Mouse (Mus musculus) lung, postnatal 10 days (tissue): ENCODE data around the gene Gpc6.

Source experiments
- DNase-seq: peaks from one replicate; pipeline ENCODE4 v3.0.0; 2021

The Gpc6 gene

DNA sequence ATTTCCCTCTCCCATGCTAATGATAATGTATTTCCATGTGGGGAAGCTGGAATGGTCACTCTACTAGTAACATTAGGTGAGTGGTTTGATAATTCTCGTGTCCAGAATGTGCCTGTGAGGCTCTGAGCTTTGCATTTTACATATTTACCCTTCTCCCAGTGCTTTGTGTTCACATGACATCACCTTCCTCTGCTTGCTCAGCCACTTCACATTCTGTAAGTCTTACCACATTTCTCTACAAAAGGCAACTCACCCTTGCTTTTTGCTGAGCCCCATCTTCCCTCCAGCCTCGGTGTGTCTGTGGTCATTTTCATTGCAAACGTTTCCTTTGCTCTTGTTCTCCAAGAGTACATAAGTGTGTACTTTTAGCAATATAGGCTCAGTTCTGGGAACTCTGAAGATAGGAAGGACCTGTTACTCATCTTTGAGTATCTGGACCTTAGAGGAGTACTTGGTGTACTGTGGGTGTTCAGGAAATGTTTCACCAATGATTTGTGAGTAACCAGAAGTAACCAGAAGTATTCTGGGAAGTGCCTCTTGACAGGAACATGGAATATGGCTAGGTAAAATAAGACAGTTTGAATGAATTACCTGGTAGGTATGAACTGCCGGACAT is 145.5 kb downstream of the Gpc6 start:
- no peak for DNase-seq

DNA sequence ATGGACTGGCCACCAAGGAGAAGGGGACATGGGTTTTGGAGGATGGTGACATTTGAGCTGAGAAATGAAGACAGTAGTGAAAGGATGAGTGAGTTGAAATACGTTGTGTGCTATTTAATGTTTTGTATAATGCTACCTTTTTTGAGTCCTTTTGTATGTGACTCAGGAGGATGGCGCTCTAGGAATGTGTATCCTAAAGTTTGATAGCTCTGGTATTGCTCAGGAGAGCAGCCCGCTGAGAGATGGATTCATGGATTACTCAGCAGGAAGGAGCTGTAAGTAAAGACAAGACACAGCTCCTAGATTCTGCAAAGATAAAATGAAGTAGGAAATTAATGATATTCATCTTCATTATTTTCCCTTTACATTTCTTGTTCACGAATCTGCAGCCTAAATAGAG is 168.5 kb downstream of the Gpc6 start:
- no peak for DNase-seq

DNA sequence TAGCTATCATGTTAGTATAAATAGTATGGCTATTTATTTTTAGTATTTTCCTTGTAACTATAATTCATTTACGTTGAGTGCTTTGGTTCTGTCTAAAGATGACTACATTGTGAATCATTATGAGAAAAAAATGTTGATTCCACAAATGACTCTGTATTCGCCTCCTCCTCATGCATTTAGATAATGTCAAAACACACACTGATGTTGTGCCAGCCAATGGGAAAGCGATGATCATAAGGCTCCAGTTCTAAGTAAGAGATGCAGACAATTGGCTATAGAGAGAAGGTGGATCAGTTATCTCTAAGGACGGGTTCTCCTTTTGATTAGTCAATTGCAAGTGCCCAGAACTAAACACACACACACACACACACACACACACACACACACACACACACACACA is 181.8 kb downstream of the Gpc6 start:
- DNase-seq = no peak

DNA sequence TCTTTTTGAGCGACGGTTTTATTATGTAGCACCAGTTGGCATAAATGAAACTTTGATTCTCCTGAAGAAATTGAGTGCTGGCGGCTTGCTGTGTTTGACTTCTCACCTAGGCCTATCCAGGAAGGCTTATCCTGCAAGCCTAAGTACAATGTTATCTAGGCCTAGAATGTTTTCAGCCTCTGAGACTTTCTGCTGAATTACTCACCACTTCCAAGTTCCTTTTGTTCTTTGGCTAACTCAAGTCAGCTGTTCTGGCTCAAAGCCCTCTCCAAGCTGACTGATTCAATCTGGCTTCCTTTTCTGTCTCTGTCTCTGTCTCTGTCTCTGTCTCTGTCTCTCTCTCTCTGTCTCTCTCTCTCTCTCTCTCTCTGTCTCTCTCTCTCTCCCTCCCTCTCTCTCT is 188.0 kb downstream of the Gpc6 start:
- DNase-seq = no peak

DNA sequence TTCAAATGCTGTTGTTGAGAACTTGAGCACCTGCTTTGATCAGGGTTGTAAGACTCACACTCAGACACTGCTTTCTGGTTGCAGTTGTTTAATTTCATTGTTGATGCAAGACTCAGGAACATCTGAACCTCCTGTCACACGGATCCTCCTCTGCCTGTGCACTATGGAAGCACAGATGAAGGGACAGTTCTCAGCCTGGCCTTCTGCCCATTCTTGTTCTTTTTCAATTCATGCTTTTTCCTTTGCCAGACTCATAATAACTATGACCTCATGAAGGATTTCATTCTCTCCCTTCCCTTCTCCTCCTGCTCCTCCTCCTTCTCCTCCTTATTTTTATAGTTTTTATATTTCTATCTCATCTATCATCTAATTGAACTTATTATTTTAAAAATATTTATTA is 196.9 kb downstream of the Gpc6 start:
- DNase-seq = peak; percentile 5

DNA sequence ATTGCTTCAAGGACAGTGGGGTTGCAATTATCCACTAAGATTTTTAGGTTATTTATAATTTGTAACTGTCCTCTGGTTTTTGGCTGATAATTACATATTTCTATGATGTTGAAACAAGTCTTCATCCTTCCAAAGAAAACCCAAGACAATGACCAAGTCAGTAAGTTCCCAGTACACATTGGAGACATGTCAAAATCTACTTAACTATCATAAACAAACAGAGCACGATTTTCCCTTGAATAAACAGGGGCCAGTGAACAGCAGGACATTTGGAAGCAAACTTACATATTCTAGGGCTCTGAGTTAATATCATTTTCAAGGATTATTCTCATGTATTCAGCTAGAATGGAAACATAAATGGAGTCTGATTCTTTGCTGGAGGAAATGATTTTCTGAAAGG is 205.2 kb downstream of the Gpc6 start:
- DNase-seq = no peak

DNA sequence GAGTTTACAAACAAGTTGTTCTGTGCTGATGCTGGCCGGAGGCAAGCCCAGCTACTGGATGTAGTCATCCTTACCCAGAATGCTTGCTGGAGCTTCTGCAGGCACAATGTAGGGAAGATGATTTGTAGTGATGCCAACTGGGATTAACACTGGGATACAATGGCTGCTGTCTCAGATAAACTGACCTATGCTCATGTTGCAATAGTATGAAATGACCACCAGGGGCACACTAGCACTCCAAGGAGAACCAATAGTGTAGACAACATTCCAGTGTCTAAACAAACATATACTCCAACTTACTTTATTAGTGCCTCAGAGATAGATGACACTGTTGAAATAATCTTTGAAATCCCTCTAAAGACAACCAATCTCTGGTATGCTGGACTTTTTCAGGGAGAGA is 206.2 kb downstream of the Gpc6 start:
- no peak for DNase-seq

DNA sequence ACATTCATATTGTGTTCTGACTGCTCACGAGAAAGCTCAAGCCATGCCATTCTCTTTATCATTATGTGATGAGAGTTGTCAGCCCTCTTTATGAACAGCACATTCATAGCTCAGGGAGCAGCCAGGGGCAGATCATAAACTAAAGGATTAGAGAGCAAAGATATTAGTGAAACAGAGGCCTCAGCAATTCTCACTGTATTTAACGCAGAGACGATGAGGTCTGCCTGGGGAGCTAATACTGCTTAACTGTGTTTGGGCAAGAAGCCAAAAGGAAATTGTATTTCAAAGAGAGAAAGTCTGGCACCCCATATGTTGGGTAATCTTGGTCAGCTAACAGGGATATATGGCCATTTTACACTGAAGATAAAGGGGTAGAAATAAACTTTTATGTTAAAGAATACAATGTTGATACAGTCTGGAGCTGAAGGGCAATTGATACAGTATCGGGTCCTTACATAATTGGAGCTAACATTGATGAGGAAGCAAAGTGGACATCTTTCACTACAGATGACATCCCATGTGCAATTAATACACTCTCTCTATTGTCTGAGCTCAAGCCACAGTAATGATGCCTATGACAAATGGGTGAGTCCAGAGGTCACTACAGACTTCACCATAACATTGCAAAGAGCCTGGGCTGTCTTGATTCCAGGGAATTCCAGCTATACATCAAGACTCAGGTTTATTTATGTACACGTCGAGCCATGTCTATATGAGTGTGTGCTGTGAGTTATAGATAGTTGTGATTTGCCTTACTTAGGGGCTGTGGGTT is 216.1 kb downstream of the Gpc6 start:
- no peak for DNase-seq

DNA sequence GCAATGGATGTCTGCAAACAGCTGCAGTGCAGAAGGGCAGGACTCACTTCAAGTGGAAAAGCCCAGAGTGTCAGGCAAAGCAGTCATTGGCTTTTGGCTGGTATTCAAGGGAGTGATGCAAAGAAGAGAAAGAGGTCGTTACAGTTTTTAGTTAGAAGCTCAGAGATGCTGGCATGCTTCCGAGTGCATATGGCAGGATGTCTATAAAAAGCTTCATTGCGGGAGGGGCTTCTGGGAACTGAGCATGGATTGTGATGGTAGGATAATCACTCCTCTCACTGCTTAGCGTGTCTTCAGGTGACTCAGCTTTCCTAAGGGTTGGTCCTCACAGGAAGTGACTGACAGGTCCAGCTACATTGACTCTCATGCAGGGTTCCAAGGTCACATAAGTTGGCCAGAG is 221.0 kb downstream of the Gpc6 start:
- DNase-seq = no peak

DNA sequence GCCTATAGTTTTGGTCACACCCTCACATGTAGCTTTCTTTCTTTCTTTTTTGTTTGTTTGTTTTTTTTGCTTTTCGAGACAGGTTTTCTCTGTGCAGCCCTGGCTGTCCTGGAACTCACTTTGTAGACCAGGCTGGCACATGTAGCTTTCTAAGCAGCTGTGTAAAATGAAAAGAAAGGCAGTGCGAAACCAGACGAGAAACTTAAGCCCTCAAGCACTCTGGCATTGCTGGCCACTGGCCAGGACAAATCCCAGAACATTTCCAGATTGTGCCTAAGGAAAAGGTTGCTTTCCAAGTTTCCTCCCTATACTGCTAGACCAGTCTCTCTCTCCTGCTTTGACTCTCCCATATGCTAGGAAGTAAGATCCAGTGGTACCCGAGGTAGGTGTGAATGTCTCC is 221.6 kb downstream of the Gpc6 start:
- DNase-seq = no peak

DNA sequence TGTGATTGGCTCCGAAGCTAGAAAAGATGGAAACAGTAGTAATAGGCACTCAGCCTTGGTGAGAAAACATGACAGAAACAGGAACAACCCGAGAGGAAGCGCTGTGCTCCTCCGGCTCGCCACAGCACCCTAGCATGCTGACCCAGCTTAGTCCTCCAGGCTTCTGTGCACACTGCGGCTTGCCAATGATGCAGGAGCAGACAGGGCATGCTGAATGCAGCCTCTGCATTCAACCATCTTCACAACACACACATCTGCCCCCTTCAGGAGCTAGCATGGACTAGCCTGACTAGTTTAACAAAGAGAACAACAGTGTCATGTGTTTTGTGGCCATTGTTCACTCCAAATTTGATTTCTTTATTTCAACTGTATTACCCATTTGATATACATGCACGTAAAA is 226.5 kb downstream of the Gpc6 start:
- DNase-seq = no peak

DNA sequence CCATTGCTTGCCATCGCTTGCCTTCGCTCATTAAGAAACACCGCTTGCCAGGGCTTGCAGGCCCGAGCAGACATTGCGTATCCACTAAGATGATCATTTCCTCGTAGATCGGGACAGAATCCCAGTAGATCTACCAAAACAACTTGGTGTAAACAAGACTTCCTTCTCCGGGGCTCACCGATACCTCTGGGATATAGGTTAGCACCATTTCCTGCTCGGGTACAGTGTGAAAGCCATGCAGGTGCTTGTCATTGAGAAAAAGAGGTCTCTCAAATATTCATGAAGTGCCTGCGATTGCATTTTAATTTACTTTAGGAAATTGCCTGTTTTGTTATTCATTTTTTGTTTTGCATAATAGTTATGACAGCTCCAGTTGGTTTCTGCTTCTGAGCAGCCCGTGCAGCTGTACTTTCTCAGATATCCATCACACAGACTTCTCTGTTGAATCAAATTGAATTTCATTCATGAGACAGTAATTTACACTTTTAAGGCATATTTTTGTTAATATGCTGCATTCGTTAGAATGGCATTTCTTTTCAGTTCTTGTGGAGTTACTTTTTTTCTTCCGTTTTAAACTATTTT is 230.9 kb downstream of the Gpc6 start:
- DNase-seq = no peak

DNA sequence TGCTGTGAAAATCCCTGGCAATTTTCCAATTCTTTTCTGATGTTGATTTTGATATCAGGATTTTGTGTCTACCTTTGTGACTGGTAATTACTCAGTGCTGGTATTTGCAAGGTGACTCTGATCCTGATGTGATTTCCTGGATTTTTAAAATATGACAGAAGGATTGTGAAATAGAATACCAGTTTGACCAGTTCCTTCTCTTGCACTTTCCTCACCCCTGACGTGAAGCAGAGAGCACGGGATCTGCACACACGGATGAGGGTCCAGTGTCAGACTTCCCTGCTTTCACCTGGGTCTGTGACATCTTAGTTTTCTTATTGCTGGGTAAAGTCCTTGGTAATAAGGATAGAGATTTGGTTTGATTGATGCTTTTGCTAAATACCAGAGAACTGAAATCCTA is 232.3 kb downstream of the Gpc6 start:
- no peak for DNase-seq

DNA sequence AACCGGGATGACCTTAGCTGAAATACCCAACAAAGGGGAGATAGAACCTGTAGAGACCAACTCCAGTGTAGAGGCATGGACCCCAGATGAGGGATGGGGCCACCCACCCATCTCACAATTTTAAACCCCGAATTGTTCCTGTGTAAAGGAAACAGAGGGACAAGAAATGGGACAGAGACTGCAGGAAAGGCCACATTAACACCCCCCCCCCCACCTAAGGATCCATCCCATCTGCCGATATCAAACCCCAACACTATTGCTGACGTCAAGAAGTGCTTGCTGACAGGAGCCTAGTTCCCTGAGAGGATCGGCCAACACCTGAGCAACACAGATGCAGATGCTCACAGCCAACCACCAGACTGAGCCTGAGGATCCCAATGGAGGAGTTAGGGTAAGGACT is 241.2 kb downstream of the Gpc6 start:
- no peak for DNase-seq

DNA sequence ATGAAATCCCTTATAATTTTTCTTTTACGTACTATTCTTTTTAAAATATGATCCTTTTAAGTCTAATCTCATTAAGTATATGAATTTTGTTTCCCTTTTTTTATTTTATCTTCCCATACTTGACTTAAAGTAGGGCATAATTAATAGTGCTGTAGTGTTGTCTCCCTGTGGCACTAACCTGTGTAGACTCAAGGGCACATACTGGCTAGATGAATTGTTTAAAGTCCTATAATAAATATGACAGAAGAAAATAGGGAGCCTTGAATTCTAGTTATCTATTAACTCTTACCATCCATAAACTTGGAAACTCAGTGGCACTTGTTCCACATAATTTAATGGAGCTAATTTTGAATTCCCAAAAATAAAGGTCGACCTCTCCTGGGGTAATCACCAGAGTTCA is 268.2 kb downstream of the Gpc6 start:
- no peak for DNase-seq

DNA sequence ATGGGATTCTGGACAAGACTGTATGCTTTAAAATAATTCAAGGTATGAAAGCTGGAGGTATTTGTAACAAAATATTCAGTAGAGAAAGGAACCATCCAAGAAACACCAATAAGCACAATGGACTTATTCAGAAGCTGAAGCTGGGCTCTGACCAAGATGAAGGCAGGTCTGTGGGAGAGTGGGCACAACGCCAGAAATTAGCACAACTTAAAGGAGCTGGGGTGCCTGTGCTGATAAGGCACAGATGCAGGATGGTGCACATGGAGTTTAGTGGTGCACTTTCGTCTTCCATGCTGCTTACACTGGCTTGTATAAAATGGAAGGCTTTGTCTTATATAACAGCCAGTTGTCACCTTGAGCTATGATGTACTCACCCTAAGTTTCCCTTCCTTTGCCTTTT is 276.9 kb downstream of the Gpc6 start:
- peak; percentile 1 for DNase-seq

DNA sequence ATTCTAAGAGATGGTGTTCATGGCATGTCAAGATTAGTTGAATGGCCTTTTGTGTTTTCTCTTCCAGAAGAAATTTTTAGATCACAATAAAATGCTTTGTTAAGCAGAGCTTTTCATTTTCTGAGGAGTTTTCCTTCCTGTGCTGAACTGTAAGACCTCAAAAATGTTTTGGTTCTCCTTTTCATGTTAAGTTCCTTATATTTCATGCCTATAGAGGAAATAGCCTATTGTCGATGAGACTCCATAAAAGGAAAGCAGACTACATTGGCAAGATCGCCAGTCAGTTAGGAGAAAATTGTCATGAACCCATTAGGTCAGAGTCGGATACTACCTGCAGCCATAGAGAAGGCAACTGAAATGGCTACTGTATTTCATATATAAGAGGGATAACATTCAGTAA is 278.8 kb downstream of the Gpc6 start:
- DNase-seq = no peak

DNA sequence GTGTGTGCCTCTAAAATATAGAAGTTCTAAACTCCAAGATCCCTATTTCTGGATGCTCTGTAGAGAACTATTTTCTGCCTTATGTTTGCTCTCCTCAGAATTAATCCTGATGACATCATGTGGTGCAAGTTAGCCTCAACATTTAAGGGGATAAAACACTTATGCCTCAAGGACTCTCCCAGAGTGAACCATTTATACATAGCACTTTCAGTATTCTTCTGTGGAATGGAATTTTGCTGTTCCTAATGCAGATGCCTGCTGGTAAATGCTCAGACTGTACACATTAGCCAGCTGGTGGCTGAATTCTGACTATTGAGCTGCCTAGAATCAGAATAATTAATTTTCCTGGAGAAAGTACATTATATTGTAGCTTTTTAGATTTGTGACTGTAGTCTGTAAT is 289.3 kb downstream of the Gpc6 start:
- DNase-seq = no peak

DNA sequence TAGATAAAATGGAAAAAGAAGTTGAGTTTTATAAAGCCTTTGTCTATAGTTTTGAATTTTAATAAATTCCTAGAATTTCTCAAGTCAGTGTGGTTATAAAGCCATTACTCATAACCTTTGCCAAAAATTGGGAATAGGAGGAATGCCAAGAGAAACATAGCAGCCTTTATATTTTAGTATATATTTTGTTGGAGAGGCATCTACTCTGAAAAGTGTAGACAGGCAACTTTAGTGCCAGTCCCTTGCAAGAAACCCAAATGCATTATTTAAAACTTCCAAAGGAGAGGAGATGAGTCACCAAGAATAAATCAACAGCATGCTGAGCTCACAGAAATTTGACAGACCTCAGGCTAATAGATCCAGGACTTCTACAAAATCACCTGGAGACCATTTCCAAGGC is 301.8 kb downstream of the Gpc6 start:
- no peak for DNase-seq

DNA sequence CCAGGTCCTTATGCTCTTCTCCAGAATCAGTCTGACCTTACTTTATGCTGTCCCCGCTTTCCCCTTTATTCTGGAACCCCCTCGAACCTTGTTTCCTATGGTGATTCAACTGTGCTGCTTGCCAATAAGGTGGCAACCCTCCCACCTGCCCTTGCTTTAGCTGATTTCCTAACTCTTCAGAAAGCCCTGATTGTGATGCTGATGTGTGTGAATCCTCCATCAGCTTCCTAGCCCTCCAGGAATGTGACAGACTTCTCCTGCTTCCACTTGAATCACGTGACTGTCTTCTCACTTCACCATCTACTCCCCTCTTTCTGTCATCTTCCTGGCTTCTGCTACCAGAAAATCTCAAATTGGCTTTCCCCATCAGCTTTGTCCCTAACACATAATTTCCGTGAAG is 305.4 kb downstream of the Gpc6 start:
- DNase-seq = no peak

DNA sequence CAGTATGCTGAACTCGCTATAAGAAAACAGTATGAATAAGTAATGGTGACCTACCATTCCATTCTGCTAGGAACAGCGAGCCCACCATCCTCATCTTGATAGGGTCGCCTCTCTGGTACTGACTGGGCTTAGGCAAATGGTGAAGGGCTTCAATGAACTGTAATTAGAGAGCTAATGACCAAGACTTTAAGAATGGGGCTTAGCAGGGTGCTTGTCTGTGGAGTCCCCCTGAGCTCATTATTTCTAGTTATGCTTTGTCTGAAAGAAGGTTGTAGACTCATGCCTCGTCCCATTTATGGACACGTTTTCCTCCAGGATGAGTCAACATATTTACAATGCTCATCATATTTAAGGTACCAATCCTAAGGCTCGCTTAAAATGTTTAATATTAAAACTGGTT is 313.1 kb downstream of the Gpc6 start:
- DNase-seq = no peak

DNA sequence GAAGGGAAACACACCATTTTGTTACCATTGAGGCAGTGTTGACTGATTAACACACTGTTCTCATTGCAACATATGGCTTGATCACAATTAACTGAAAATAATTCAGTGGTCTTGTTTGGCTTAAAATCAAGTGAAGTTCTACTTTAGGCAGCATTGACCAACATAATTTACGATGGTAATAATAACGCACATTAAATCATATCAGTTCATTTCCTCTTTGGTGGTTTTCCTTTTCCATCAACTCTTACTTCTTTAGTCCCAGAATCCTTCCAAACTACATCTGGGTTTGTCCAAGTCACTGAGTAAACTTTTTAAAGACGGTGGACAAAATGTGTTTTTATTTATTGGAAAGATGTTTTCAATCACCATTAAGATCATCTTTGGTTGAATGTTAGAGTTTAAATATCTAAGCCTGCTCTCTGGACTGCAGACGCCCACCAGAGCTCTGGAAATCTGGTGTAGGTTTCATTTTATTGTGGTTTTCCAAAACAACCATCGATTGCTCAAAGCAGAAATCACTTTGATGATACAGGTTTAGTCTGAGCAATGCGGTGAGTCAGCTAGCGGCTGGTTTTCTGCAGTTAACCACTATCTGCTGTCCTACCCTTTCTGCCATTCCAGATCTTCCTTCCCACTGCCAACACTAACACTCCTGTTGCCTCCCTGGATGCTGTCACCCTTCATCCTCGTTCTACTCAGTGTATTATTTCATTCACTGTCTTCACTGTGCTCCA is 314.7 kb downstream of the Gpc6 start:
- DNase-seq = no peak

DNA sequence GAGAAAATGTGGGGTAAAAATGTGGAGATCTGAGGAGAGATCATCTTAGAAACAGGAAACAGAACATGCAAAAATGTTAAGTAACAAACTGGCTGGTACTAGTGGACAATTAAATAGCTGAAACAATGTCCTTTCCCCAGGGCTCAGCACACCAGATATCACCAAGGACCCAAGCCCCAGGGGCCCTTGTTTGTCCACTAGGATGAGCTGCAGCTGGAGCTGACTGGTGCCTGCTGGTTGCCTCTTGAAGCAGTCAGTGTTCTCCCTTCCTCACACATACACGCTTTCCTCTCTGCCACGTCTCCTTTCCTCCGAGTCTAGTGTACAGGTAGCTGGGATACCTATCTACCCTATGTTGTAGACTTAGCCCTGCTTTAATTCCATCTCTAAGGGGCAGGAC is 320.5 kb downstream of the Gpc6 start:
- DNase-seq = no peak

DNA sequence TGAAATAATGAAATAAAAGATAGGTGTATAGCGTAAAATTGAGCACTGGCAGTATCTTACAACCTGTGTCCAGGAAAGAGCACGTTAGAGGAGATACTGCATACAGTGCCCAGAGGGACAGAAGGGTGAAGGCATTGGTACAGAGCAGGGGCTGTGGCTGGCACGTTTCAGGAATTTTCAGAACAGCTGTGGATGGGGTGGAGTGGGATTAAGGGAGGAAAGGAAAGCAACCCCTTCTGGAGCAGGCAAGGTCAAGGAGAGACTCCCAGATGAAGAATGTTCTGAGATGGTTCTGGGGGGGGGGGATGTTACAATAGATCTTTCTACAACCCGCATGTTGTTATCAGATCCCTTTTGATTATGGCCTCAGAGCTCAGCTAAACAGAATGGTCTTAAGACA is 331.1 kb downstream of the Gpc6 start:
- no peak for DNase-seq
